Mouse (Mus musculus): ENCODE data around the gene Vwa3b. TPM values are rescaled to one million over a fixed set of nuclear protein-coding genes. Genes with fewer than 3 reads are reported as not detected.

The Vwa3b gene
- polyA plus RNA-seq, 1 experiment from 2014 or later = 1.1 TPM

GRCm38 (mm10) chr1:37101717-37102116, 75.3 kb downstream of the Vwa3b start:
- Histone ChIP-seq H3K4me2 (replicated peaks; ENCODE audit: low read depth) (no peak overlapping the region), H3K9ac (ENCODE audit: low read length) (no peak overlapping the region), H3K9me3 (ENCODE audit: control insufficient read depth, low read length) (no peaks in the 10 kb centered on the region), H3K4me3 (ENCODE audit: low read depth, low read length) (no peak overlapping the region), H3K27ac (replicated peaks) (no peak overlapping the region), H3K36me3 (ENCODE audit: control insufficient read depth, insufficient read depth, low read length) (no peaks in the 10 kb centered on the region), H3K27me3 (ENCODE audit: control insufficient read depth, insufficient read depth, low read length) (no peaks in the 10 kb centered on the region), H3K4me1 (replicated peaks; ENCODE audit: control insufficient read depth, insufficient read depth) (no peaks in the 10 kb centered on the region)
- WGBS = 80% methylated on average over 2 of the region's 2 CpGs
- no peak for TF ChIP-seq EP300 (optimal IDR thresholded peaks at IDR 0.05)
- DNase-seq (ENCODE audit: low spot score) = no peak
- no peak for ATAC-seq (ENCODE audit: low FRiP score, low TSS enrichment)

GRCm38 (mm10) chr1:37105194-37105593, 78.8 kb downstream of the Vwa3b start:
- Histone ChIP-seq H3K4me3 (ENCODE audit: low read depth, low read length) (no peak overlapping the region), H3K36me3 (ENCODE audit: control insufficient read depth, insufficient read depth, low read length) (no peaks in the 10 kb centered on the region), H3K27me3 (ENCODE audit: control insufficient read depth, insufficient read depth, low read length) (no peaks in the 10 kb centered on the region), H3K27ac (replicated peaks) (no peak overlapping the region), H3K4me2 (replicated peaks; ENCODE audit: low read depth) (no peak overlapping the region), H3K9ac (ENCODE audit: low read length) (no peak overlapping the region), H3K9me3 (ENCODE audit: control insufficient read depth, low read length) (no peaks in the 10 kb centered on the region), H3K4me1 (replicated peaks; ENCODE audit: control insufficient read depth, insufficient read depth) (no peaks in the 10 kb centered on the region)
- ATAC-seq (ENCODE audit: low FRiP score, low TSS enrichment) = no peak
- DNase-seq (ENCODE audit: low spot score) = no peak
- no peak for TF ChIP-seq EP300 (optimal IDR thresholded peaks at IDR 0.05)
- TF ChIP-seq CTCF (IDR thresholded peaks at IDR 0.05; ENCODE audit: low read depth) = no peak
- WGBS = 30% methylated on average over 3 of the region's 3 CpGs

- Histone ChIP-seq H3K27ac (replicated peaks) (no peak overlapping the region), H3K36me3 (ENCODE audit: control insufficient read depth, insufficient read depth, low read length) (no peaks in the 10 kb centered on the region), H3K4me3 (ENCODE audit: low read depth, low read length) (no peak overlapping the region), H3K9me3 (ENCODE audit: control insufficient read depth, low read length) (no peaks in the 10 kb centered on the region), H3K9ac (ENCODE audit: low read length) (no peak overlapping the region), H3K27me3 (ENCODE audit: control insufficient read depth, insufficient read depth, low read length) (no peaks in the 10 kb centered on the region), H3K4me2 (replicated peaks; ENCODE audit: low read depth) (no peak overlapping the region), H3K4me1 (replicated peaks; ENCODE audit: control insufficient read depth, insufficient read depth) (no peaks in the 10 kb centered on the region)
- 64% methylated on average over 6 of the region's 6 CpGs for WGBS
- no peak for TF ChIP-seq EP300 (optimal IDR thresholded peaks at IDR 0.05)
- TF ChIP-seq CTCF (IDR thresholded peaks at IDR 0.05; ENCODE audit: low read depth) = no peak
- ATAC-seq (ENCODE audit: low FRiP score, low TSS enrichment) (no peak), DNase-seq (ENCODE audit: low spot score) (no peak)
Measured at GRCm38 (mm10) chr1:37113781-37114180, 87.4 kb downstream of the Vwa3b start.

GRCm38 (mm10) chr1:37115847-37116246, 89.5 kb downstream of the Vwa3b start:
- Histone ChIP-seq H3K27me3 (ENCODE audit: control insufficient read depth, insufficient read depth, low read length) (no peaks in the 10 kb centered on the region), H3K36me3 (ENCODE audit: control insufficient read depth, insufficient read depth, low read length) (no peaks in the 10 kb centered on the region), H3K9ac (ENCODE audit: low read length) (no peak overlapping the region), H3K9me3 (ENCODE audit: control insufficient read depth, low read length) (no peaks in the 10 kb centered on the region), H3K27ac (replicated peaks) (no peak overlapping the region), H3K4me2 (replicated peaks; ENCODE audit: low read depth) (no peak overlapping the region), H3K4me1 (replicated peaks; ENCODE audit: control insufficient read depth, insufficient read depth) (no peaks in the 10 kb centered on the region), H3K4me3 (ENCODE audit: low read depth, low read length) (no peak overlapping the region)
- DNase-seq (ENCODE audit: low spot score) (no peak), ATAC-seq (ENCODE audit: low FRiP score, low TSS enrichment) (no peak)
- WGBS = 79% methylated on average over 5 of the region's 5 CpGs
- TF ChIP-seq CTCF (IDR thresholded peaks at IDR 0.05; ENCODE audit: low read depth) (no peak), EP300 (optimal IDR thresholded peaks at IDR 0.05) (no peak)

GRCm38 (mm10) chr1:37116574-37116973, 90.2 kb downstream of the Vwa3b start:
- 80% methylated on average over 9 of the region's 9 CpGs for WGBS
- TF ChIP-seq CTCF (IDR thresholded peaks at IDR 0.05; ENCODE audit: low read depth) (no peak), EP300 (optimal IDR thresholded peaks at IDR 0.05) (no peak)
- no peak overlapping the region for H3K27ac ChIP-seq (replicated peaks)
- H3K4me2 ChIP-seq (replicated peaks; ENCODE audit: low read depth) = no peak overlapping the region
- no peak overlapping the region for H3K4me3 ChIP-seq (ENCODE audit: low read depth, low read length)
- H3K4me1 ChIP-seq (replicated peaks; ENCODE audit: control insufficient read depth, insufficient read depth) = no peaks in the 10 kb centered on the region
- ATAC-seq (ENCODE audit: low FRiP score, low TSS enrichment) (no peak), DNase-seq (ENCODE audit: low spot score) (no peak)
- no peaks in the 10 kb centered on the region for H3K27me3 ChIP-seq (ENCODE audit: control insufficient read depth, insufficient read depth, low read length)
- H3K36me3 ChIP-seq (ENCODE audit: control insufficient read depth, insufficient read depth, low read length) = no peaks in the 10 kb centered on the region
- H3K9ac ChIP-seq (ENCODE audit: low read length) = no peak overlapping the region
- H3K9me3 ChIP-seq (ENCODE audit: control insufficient read depth, low read length) = no peaks in the 10 kb centered on the region

- 77% methylated on average over 5 of the region's 5 CpGs for WGBS
- ATAC-seq (ENCODE audit: low FRiP score, low TSS enrichment) = no peak
- no peak overlapping the region for H3K9ac ChIP-seq (ENCODE audit: low read length)
- DNase-seq (ENCODE audit: low spot score) = no peak
- no peak for TF ChIP-seq CTCF (IDR thresholded peaks at IDR 0.05; ENCODE audit: low read depth)
- H3K4me3 ChIP-seq (ENCODE audit: low read depth, low read length) = no peak overlapping the region
- no peaks in the 10 kb centered on the region for H3K9me3 ChIP-seq (ENCODE audit: control insufficient read depth, low read length)
- H3K36me3 ChIP-seq (ENCODE audit: control insufficient read depth, insufficient read depth, low read length) = no peaks in the 10 kb centered on the region
- no peak overlapping the region for H3K27ac ChIP-seq (replicated peaks)
- no peak overlapping the region for H3K4me2 ChIP-seq (replicated peaks; ENCODE audit: low read depth)
- no peaks in the 10 kb centered on the region for H3K4me1 ChIP-seq (replicated peaks; ENCODE audit: control insufficient read depth, insufficient read depth)
- H3K27me3 ChIP-seq (ENCODE audit: control insufficient read depth, insufficient read depth, low read length) = no peaks in the 10 kb centered on the region
Measured at GRCm38 (mm10) chr1:37117964-37118363, 91.6 kb downstream of the Vwa3b start.
